Comparison of ENCODE assay signal across 19 mouse cellular contexts in the genomic region with DNA sequence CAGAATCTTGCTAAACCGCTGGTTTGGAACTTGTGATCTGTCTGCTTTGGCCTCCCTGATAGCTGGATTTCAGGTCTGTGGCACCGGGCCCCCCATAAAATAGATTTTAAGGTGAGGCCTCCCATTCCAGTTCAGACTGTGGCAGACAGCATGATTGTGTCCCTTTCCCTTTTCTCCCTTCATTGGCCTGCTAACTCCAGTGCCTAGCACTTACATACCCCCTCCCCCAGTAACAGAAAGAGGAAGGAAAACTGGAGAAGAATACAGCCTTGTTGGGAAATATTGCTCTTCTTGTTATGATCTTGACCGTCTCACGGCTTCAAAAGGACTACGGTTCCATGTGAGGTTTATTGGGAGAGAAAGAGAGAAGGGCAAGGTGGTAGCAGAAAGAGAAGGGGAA.
"Had no signal": no experiment of that assay in that cellular context is flagged by ENCODE, and none has a peak within 500 bp of the region (broad histone marks: within the 10 kb centered on the region; RNA-seq: fewer than 3 reads in every experiment).

No protein-coding gene starts in this region.

- H3K9me3 ChIP-seq: intestine, embryonic 15.5 days; kidney, embryonic 15.5 days; limb, embryonic 12.5 days; limb, embryonic 15.5 days; liver, embryonic 13.5 days had no signal

- H3K9ac ChIP-seq: intestine, embryonic 15.5 days; kidney, embryonic 15.5 days; limb, embryonic 12.5 days; limb, embryonic 15.5 days; liver, embryonic 13.5 days; lung, embryonic 14.5 days had no signal

- H3K27ac ChIP-seq: intestine, embryonic 15.5 days; kidney, embryonic 15.5 days; limb, embryonic 12.5 days; limb, embryonic 15.5 days; liver, embryonic 13.5 days; stomach, postnatal 0 days had no signal

- H3K4me2 ChIP-seq: intestine, embryonic 15.5 days; kidney, embryonic 15.5 days; limb, embryonic 12.5 days; limb, embryonic 15.5 days; liver, embryonic 13.5 days; lung, embryonic 14.5 days had no signal

- H3K27me3 ChIP-seq: intestine, embryonic 15.5 days; kidney, embryonic 15.5 days; limb, embryonic 12.5 days; limb, embryonic 15.5 days had no signal

- DNase-seq: kidney, adult 8-10 months; kidney, postnatal 14 days; kidney, postnatal 4 days; left cerebral cortex, postnatal 4 days; liver, embryonic 13.5 days; lung, embryonic 14.5 days; lung, postnatal 10 days; right cerebral cortex, adult 18-20 months; right cerebral cortex, postnatal 14 days; right cerebral cortex, postnatal 4 days; thymus, adult 2 months; thymus, postnatal 14 days; thymus, postnatal 4 days had no signal

- H3K4me3 ChIP-seq: intestine, embryonic 15.5 days; kidney, embryonic 15.5 days; limb, embryonic 12.5 days; limb, embryonic 15.5 days; liver, embryonic 13.5 days had no signal

- H3K4me1 ChIP-seq: intestine, embryonic 15.5 days; limb, embryonic 15.5 days; liver, embryonic 13.5 days had no signal

- ATAC-seq: intestine, embryonic 15.5 days; midbrain, embryonic 16.5 days had no signal

- H3K36me3 ChIP-seq: intestine, embryonic 15.5 days; kidney, embryonic 15.5 days; limb, embryonic 12.5 days; limb, embryonic 15.5 days; liver, embryonic 13.5 days had no signal
